Mouse (Mus musculus): Measurements from ENCODE around the gene Gm15217.

DNA sequence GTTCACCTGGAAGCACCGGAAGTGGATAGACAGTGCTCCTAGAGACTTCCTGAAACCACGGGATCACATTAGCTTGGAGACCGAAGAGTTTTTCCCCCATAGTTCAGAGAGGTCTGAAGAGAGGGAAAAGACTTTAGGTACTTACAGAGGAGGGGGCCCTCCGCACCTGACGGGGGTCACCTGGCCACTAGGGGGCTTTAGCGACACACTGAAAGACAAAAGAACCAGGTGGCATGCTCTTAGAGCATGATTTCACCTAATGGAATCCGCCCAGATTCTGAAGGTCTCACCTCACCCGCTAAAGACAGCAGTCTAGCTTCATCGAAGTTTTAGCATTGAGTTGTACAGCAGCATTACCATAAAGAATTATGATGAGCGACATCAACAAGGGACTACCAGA is 16.0 kb upstream of the Gm15217 start:
- no peak for TF ChIP-seq CTCF (IDR thresholded peaks at IDR 0.05; ENCODE audit: extremely low read depth, insufficient read depth, low read length)
- no peak for TF ChIP-seq POLR2A (IDR thresholded peaks at IDR 0.05; ENCODE audit: extremely low read depth, insufficient read depth, low read length)

Measured in cortical plate, adult 2 months (tissue).